Mouse (Mus musculus) CD4-positive, CD25-positive, alpha-beta regulatory T cell (primary cell): ENCODE data around the gene Pus7. TPM values are rescaled to one million over a fixed set of nuclear protein-coding genes. Genes with fewer than 3 reads are reported as not detected.

ENCODE experiments used
- polyA plus RNA-seq: library from polyadenylated mRNA; unstranded; fragments of 100-300 nt; shearing (Covaris generic); gene quantifications from one replicate; pipeline ENCODE4 v1.2.1, GENCODE M21; 2017

Pus7 gene
- polyA plus RNA-seq, result 26.9 TPM

DNA sequence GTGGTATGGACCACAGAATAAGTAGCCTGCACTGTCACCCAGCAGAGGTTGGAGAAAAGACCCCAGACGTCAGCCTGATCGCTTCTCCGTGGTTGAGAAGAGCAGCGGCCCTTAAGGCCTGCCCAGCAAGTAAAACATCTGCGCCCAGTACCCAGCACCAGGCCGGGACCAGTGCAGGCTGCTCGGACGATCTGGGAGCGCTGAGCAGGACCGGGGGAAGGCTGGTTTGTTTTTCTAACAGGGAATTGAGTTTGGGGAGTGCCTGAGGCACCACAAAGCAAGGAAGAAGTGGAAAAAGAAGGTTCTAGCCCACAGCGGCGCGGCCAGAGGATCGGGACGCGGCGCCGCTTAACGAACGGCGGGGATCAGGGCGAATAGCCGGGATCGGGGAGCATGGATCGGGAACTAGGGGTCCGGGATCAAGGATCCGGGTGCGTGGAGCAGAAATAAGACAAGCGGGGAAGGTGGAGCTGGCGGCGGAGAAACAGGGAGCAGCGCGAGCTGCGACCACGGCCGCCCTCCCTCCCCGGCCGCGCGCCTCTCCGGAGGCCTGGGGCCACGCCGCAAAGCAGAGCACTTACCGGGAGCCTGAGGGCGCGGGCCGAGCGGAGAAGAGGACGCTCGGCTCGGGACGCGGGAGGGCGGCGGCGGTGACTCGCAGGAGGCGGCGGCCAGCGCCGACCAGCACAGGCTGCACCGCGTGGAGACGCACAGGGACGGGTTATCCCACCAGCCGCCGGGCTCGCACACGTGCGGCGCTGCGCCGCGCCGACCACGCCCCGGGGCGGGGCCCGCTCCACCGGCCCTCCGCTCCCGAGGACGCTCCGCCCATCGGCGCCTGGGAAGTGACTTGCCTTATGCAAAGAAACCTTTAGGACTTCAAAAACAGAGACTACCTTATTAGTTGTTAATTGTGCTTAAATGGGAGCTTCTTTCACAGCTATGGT is at the start of gene Pus7:
TSS of gene Pus7 (minus strand) at position 781 of the 947 bp plus-strand sequence.

DNA sequence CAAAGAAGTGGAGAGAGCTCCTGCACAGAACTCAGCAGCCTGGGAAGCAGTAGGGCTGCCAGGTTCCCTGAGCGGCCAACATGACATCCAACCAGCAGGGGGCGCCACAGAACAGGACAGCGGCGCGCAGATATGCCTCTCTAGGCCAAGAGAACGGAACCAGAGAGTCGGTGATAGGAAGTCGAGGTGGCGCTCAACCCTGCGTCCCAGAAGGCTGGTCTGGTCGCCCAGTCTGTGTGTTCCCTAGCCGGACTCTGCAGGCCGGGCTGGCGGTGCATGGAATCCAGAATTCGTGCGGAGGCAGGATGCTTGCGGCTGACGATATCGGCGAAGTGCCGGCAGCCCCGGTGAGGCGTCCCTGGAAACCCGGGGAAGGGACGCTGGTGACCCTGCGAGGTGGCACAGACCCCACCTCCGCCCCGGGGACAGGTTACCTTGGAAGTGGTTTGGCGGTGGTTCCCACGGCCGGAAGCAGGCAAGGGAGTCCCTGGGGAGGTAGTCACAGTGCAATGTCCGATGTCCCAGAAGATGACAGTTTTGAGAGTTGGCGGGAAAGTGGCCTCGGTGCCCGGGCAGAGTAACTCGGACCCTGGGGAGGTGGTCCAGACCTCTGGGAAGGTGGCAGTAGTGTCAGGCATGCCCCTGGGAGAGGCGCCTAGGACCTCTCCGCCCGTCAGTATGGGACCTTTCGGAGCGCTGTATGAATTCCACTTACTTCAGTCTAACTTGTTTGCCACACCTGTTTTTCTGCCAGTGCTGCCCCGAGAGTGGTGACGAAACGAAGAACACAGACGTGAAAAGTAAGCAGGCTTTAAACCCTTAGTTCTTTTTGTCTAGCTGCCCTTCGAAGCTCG is 4.3 kb upstream of the Pus7 start, which contains the start of gene Rint1:
TSS of gene Rint1 (plus strand) at position 176 of the 854 bp plus-strand sequence.

Other genes with a start within 250 kb of the Pus7 start
- 63.8 TPM for gene Srpk2, start 99.1 kb downstream of the Pus7 start, polyA plus RNA-seq
- gene Rint1, start 4.0 kb upstream of the Pus7 start, polyA plus RNA-seq, result 26.8 TPM
- gene Tomm7, start 60.5 kb upstream of the Pus7 start, polyA plus RNA-seq, result 69.2 TPM
- gene Fam126a, start 247.0 kb upstream of the Pus7 start, polyA plus RNA-seq, result 15.9 TPM